Mouse (Mus musculus): ENCODE measurements around the gene Gabpa.

DNA sequence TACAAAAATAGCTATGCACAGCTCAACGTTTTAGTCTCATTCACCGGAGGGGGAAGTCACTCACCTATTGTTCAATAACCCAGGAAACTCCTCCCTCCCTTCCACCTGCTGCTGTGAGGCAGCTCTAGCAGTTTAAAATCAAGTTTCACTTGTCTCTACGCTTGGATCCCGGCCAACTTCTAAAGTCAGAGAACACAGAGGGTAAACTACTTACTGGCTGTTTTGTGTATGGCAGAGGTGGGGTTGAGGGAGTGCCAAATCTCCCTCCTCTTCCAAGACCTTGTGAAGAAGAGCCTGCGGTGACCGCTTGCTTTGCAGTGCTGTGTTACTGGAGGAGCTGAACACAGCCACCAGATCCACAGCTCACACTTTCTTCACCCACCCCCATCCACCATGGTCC lies 9.7 kb upstream of the Gabpa start:
- TF ChIP-seq CTCF (IDR thresholded peaks at IDR 0.05; ENCODE audit: borderline replicate concordance, insufficient read depth, low read length) (no peak), POLR2A (IDR thresholded peaks at IDR 0.05; ENCODE audit: low read depth, low read length) (no peak)
